Mouse (Mus musculus) midbrain, embryonic 16.5 days (tissue): ENCODE data around the gene Zdhhc21. TPM values are rescaled to one million over a fixed set of nuclear protein-coding genes. Genes with fewer than 3 reads are reported as not detected.

Source experiments
- ATAC-seq: fragments of 200-750 bp; cut with Nextera tagmentation; 2 replicates; pipeline ENCODE4 v1.8.0; 2017; ENCODE audit warnings: moderate TSS enrichment
- H3K27ac ChIP-seq: fragments of 300-500 bp; sonication (generic); 2 replicates; pipeline ENCODE4 v1.5.1; 2014; ENCODE audit warnings: mild to moderate bottlenecking, low read length, mixed read lengths
- H3K27me3 ChIP-seq: fragments of 300-500 bp; sonication (generic); 2 replicates; pipeline ENCODE4 v1.6.1; 2014; ENCODE audit warnings: low read depth, low read length, mixed read lengths; ENCODE audit not compliant: control insufficient read depth, insufficient read depth
- H3K36me3 ChIP-seq: fragments of 300-500 bp; sonication (generic); 2 replicates; pipeline ENCODE4 v1.6.1; 2014; ENCODE audit warnings: mild to moderate bottlenecking, low read length, moderate library complexity, mixed read lengths; ENCODE audit not compliant: control insufficient read depth, insufficient read depth
- H3K4me1 ChIP-seq: fragments of 300-500 bp; sonication (generic); 2 replicates; pipeline ENCODE4 v1.6.1; 2014; ENCODE audit warnings: mild to moderate bottlenecking, low read length, mixed read lengths; ENCODE audit not compliant: control insufficient read depth, insufficient read depth
- H3K4me2 ChIP-seq: fragments of 300-500 bp; sonication (generic); 2 replicates; pipeline ENCODE4 v1.6.1; 2014; ENCODE audit warnings: mild to moderate bottlenecking, low read length, mixed read lengths
- H3K4me3 ChIP-seq: fragments of 300-500 bp; sonication (generic); 2 replicates; pipeline ENCODE4 v1.5.1; 2014; ENCODE audit warnings: low read depth, mild to moderate bottlenecking, low read length, moderate library complexity, mixed read lengths
- H3K9ac ChIP-seq: fragments of 300-500 bp; sonication (generic); 2 replicates; pipeline ENCODE4 v1.6.1; 2014; ENCODE audit warnings: low read depth, low read length, mixed read lengths
- H3K9me3 ChIP-seq: fragments of 300-500 bp; sonication (generic); replicated peaks from 2 replicates; pipeline ENCODE4 v1.6.1; 2014; ENCODE audit warnings: mild to moderate bottlenecking, low read length, mixed read lengths; ENCODE audit not compliant: control insufficient read depth, poor library complexity, severe bottlenecking
- WGBS: fragments of 180-500 bp; shearing (Covaris S2); extraction: QIAGEN DNeasy Blood & Tissue Kit; methylation state at CpG from one replicate; pipeline ENCODE4 v1.1.7; 2014; 5-methylcytosine and 5-hydroxymethylcytosine counted together
- polyA plus RNA-seq: library from polyadenylated mRNA; unstranded; fragments of >200 nt; fragmentation: Nextera tagmentation; extraction: Ambion mirVana; gene quantifications from 2 replicates; pipeline ENCODE4 v1.2.1, GENCODE M21; 2015

Zdhhc21 gene
- polyA plus RNA-seq, 1 experiment from 2014 or later: 19.2 TPM

DNA sequence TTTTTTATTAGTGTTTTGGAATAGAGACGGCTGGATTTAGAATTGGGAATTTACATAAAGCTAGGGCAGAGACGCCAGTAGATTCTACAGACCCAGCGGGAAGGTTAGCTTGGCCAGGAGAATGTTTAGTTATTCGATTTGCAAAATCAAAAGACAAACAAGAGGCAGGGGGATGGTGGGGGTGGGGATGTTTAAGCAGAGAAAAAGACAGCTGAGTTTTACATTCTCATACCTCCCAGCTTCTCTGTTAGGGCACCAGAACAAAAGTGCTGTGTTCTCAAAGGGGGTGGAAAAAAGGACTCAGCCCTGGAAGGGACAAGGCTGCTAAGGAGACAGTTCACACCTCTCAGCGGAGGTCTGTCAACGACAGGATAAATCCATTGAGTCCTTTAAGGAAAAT lies 12.4 kb upstream of the Zdhhc21 start:
- H3K27ac ChIP-seq: no peak overlapping the region
- no peaks in the 10 kb centered on the region for H3K9me3 ChIP-seq
- 19% methylated on average over 6 of the region's 6 CpGs for WGBS
- peaks cover 3% of the 10 kb centered on the region; the same call in 1 of the 2 replicates for H3K4me1 ChIP-seq
- H3K9ac ChIP-seq: no peak overlapping the region
- no peaks in the 10 kb centered on the region for H3K36me3 ChIP-seq
- no peak overlapping the region for H3K4me2 ChIP-seq
- H3K27me3 ChIP-seq: no peaks in the 10 kb centered on the region
- H3K4me3 ChIP-seq: no peak overlapping the region
- no peak for ATAC-seq

DNA sequence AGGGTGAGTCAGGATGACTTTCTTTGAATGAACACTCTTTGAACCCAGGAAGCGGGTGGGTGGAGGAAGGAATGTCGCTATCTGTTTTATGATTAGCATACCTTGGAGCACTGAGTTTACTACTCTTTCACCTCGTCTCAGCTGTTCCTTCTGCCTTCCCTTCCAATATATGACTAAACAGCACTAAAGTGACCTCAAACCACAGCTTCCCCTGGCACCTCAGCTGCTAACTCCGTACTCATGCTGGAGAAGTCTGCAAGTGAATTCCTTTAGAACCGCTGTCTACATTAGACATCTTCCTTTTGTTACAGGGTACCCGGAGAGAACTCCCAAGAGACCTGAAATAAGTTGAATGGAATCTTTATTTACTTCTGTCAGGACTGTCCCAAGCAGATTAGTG lies 11.2 kb upstream of the Zdhhc21 start:
- WGBS: 92% methylated on average over 5 of the region's 6 CpGs
- H3K27me3 ChIP-seq: no peaks in the 10 kb centered on the region
- H3K4me3 ChIP-seq: no peak overlapping the region
- H3K9ac ChIP-seq: no peak overlapping the region
- peaks cover 3% of the 10 kb centered on the region; the same call in 1 of the 2 replicates for H3K4me1 ChIP-seq
- ATAC-seq: no peak
- H3K9me3 ChIP-seq: no peaks in the 10 kb centered on the region
- no peaks in the 10 kb centered on the region for H3K36me3 ChIP-seq
- H3K4me2 ChIP-seq: no peak overlapping the region
- H3K27ac ChIP-seq: no peak overlapping the region

DNA sequence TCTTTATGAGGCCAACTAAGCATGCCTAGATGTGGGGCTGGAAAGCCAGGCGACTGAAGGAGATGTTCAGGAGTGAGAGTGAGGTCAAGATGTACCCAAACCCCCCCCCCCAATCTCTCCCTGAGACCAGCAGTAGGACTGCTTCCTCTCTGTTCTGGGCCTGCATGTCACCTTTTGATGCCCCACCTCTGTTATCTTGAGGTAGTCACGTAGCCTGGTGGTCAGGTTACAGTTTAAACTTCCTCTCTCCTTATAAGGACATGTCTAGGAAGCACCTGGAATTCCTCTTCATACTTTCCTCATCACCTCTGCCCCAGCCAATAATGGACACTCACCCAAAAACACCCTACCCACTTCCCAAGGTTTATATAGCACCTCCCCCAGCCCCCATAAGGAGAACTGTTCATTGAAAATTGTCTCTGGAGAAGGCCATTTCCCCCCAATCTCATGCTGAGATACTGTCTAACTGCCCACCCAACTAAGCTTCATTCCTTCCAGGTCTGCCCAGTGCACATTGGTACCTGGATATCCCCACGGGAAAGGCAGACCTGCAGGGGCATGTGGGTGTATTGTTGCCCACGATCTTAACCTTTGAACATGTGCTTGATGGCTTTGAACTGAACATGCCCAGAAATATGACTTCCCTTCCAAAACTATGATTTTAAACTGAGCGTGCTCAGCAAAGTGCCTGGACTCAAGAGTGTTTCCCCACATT lies 8.1 kb upstream of the Zdhhc21 start:
- H3K27ac ChIP-seq: no peak overlapping the region
- ATAC-seq: no peak
- H3K4me3 ChIP-seq: no peak overlapping the region
- H3K36me3 ChIP-seq: no peaks in the 10 kb centered on the region
- WGBS: 92% methylated on average over 5 of the region's 5 CpGs
- no peak overlapping the region for H3K4me2 ChIP-seq
- no peaks in the 10 kb centered on the region for H3K9me3 ChIP-seq
- peaks cover 3% of the 10 kb centered on the region; the same call in 1 of the 2 replicates for H3K4me1 ChIP-seq
- no peaks in the 10 kb centered on the region for H3K27me3 ChIP-seq
- no peak overlapping the region for H3K9ac ChIP-seq

DNA sequence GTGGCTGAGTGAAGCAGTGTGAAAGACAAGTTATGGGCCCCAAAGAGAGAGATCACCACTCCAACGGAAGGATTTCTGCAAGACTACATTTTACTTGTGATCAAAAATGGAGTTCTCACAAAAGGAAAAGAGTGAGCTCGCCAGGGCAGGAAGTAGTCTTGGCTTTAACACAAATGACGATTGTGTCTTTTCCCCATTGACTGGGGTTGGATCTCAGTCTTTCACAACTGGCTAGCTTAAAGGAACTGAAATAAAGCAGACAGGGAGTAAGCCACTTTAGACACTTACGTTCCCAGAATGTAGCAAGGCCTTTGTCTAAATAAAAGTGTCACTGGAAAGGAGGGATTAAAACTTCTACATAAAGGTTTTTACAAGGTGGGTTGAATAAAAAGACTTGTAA lies 7.4 kb upstream of the Zdhhc21 start:
- H3K4me1 ChIP-seq: peaks cover 1% of the 10 kb centered on the region; the same call in 1 of the 2 replicates
- no peaks in the 10 kb centered on the region for H3K36me3 ChIP-seq
- no peaks in the 10 kb centered on the region for H3K9me3 ChIP-seq
- WGBS: 24% methylated on average over 4 of the region's 4 CpGs
- H3K9ac ChIP-seq: no peak overlapping the region
- no peak overlapping the region for H3K4me2 ChIP-seq
- no peak for ATAC-seq
- no peak overlapping the region for H3K27ac ChIP-seq
- no peak overlapping the region for H3K4me3 ChIP-seq
- H3K27me3 ChIP-seq: no peaks in the 10 kb centered on the region

DNA sequence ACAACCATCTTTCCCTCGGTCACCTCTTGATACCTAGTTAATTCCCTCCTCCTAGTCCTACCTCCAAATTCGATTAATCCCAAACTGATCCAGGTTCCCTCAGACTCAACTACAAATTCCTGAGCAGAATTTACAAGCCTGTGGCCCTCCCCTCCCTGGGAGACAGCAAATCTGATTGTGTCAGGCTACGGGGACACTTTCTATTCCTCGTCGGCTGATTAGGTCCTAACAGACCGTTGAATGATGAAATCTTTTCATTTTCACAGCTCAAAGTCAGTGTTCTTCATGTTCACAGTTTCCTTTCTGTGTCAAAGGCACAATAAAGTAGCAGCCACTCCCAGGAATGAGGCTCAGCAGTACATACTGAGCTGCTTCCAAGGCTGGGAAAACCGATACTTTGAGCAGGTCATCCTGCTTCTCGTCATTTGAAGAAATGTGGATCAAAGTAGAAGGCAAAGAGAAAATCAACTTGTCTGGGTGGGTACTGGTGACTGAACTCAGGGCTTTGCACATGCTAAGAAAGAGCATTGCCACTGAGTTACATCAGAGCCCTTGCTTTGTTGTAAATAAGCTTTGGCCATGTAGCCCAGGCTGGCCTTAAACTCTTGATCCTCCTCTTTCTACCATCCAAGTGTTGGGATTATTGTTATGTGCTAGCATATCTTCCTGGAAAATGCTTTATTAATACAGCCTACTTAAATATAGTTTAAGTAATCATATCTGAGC lies 5.4 kb upstream of the Zdhhc21 start:
- whole genome bisulfite sequencing: 73% methylated on average over 8 of the region's 8 CpGs
- no peak for ATAC-seq
- no peak overlapping the region for H3K4me2 ChIP-seq
- H3K4me1 ChIP-seq: no peaks in the 10 kb centered on the region; the same call in 1 of the 2 replicates
- no peak overlapping the region for H3K9ac ChIP-seq
- H3K4me3 ChIP-seq: no peak overlapping the region
- no peaks in the 10 kb centered on the region for H3K36me3 ChIP-seq
- H3K9me3 ChIP-seq: no peaks in the 10 kb centered on the region
- H3K27me3 ChIP-seq: no peaks in the 10 kb centered on the region
- H3K27ac ChIP-seq: no peak overlapping the region

DNA sequence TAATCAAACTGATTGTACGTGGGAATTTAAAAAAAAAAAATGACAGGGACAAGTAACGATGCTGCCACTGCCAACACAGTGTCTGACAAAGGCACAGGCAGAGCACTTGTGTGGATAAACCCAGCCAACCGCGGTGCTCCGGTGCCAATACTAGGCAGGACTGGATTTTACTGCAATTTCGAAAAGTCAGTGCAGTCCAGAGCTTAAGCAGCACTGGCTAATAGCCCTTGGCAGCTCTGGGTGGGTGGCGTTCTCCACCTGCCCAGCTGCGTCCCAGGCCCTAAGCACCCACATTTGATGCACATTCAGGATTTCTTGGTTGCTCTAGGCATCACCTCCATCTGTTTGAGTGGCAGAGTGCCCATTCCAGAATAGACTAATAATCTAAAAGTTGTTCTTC lies 3.6 kb upstream of the Zdhhc21 start:
- WGBS: 76% methylated on average over 8 of the region's 8 CpGs
- ATAC-seq: no peak
- Histone ChIP-seq H3K9ac (no peak overlapping the region), H3K36me3 (no peaks in the 10 kb centered on the region), H3K27ac (no peak overlapping the region), H3K4me3 (no peak overlapping the region), H3K4me1 (peaks cover 8% of the 10 kb centered on the region), H3K9me3 (no peaks in the 10 kb centered on the region), H3K4me2 (no peak overlapping the region), H3K27me3 (no peaks in the 10 kb centered on the region)

DNA sequence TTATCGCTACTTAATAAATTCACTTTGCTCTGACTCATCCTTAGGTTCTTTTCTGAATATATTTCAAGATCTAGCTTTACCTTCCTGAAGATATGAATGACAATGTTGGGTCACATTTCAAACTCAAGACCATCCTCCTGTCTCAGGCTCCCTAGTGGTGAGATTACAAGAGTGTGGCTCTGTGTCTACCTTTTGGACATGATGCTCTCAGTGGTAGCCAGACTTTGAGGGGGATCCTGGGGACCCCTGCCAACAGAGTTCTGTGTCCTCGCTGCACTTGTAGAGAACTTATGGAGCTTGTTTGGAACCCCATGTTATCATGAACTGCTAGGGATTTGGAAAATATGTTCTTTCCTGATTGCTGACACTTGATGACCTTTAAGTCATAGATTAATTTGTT lies 1.7 kb upstream of the Zdhhc21 start:
- no peaks in the 10 kb centered on the region for H3K9me3 ChIP-seq
- H3K9ac ChIP-seq: no peak overlapping the region
- no peaks in the 10 kb centered on the region for H3K27me3 ChIP-seq
- WGBS: 97% methylated on average over 2 of the region's 2 CpGs
- no peak overlapping the region for H3K4me3 ChIP-seq
- no peak overlapping the region for H3K27ac ChIP-seq
- H3K36me3 ChIP-seq: no peaks in the 10 kb centered on the region
- H3K4me1 ChIP-seq: peaks cover 14% of the 10 kb centered on the region
- H3K4me2 ChIP-seq: no peak overlapping the region
- no peak for ATAC-seq

DNA sequence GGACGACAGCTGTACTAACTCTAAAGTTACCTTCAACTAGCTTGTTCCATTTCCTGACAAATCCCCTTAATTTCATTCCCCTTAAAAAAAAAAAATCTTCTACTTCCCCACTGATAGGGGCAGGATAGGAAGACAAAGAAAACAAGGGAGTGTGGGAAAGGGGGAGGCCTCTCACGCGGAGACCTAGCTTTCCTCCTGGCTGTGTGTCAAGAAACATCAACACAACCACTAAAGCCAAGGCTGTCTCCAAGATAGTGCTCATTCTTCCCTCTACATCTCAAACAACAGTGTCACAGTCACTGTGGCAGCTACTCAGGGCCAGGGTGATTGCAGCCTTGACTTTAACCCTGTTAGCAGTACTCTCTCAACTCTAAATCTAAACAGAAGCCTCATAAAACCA lies 808 bp upstream of the Zdhhc21 start:
- H3K4me3 ChIP-seq: no peak overlapping the region
- ATAC-seq: no peak
- H3K27ac ChIP-seq: no peak overlapping the region
- H3K4me1 ChIP-seq: peaks cover 15% of the 10 kb centered on the region
- H3K36me3 ChIP-seq: no peaks in the 10 kb centered on the region
- H3K27me3 ChIP-seq: no peaks in the 10 kb centered on the region
- no peaks in the 10 kb centered on the region for H3K9me3 ChIP-seq
- H3K9ac ChIP-seq: no peak overlapping the region
- H3K4me2 ChIP-seq: no peak overlapping the region
- WGBS: 37% methylated on average over 3 of the region's 3 CpGs

DNA sequence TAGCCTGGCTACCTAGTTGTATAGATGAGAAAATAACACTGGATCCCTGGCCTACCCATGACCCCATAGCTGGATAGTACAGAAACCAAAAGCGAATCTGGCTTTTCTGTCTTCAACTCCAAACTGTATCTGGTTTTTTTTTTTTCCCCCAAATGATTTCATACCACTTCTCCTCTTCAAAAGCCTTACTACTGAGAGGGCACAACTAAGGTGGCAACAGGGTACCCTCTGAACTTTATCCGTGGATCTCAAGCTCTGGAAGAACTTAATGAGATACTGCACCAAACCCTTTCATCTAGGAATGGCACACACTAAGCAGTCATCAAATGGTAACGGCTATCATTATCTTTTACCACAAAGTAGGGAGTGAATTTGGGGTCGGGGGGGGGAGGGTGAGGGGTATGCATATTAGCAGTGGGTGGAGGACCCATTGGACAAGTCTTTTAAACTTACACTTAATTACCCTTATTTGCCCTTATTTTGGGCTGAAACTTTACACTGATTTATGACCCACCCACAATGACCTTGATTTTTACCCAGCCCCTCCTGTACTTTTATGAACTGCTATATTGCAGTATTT lies 1.2 kb downstream of the Zdhhc21 start:
- WGBS: 25% methylated on average over 4 of the region's 4 CpGs
- Histone ChIP-seq H3K9me3 (no peaks in the 10 kb centered on the region), H3K9ac (peak overlapping the region; percentile 98), H3K4me2 (peak overlapping the region; percentile 82), H3K4me3 (peak overlapping the region; percentile 80), H3K27ac (peak overlapping the region; percentile 95), H3K27me3 (no peaks in the 10 kb centered on the region), H3K36me3 (no peaks in the 10 kb centered on the region), H3K4me1 (peaks cover 15% of the 10 kb centered on the region)
- no peak for ATAC-seq
